Mouse (Mus musculus): ENCODE measurements around the gene Lysmd1.

The Lysmd1 gene

DNA sequence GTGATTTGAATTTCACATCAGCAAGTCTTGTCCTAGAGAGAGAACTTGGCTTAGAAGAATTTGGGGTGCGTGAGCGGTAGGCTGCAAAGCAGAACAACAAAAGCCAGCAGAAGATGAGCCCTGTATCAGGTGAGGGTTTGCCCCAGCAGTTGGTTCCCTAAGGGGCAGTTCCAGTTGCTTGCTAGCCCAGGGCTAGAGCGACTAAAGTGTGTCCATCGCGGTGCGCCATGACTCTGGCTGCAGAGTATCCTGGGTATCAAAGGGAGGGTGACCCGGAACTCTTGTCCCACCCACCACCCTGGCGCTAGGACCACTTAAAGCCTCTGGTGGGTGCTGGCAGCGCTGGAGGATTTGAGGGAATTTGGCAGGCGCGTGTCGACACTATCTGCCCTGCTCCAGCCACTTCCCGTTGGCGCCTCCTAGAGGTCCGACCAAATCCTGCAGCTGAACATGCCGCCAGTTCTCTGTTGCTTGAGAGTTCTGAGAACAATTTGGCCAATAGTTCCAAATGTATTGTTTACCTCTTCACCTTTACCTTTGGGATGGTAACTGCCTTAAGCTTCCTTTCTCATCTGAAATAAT lies 40.2 kb downstream of the Lysmd1 start:
- no peak for DNase-seq (ENCODE audit: low spot score)

DNA sequence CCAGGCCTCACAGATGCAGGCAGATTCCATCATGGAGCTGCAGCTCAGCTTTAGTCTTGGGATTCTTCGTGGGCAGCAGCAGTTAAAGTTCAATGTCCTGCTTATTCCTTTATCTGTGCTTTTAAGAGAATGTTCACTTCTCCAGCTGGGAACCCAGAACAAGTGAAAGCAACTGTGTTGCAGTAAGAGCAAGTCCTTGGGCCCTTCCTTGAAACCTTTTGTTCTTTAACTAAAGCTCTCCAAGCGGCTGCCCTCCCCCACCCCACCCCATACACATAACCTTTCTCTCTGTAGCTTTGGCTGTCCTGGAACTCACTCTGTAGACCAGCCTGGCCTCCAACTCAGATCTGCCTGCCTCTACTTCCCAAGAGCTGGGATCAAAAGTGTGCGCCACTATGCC lies 42.6 kb downstream of the Lysmd1 start:
- DNase-seq (ENCODE audit: low spot score) = no peak

- no peak for DNase-seq (ENCODE audit: low spot score)
These were observed 43.7 kb downstream of the Lysmd1 start for GRCm38 (mm10) chr3:95177583-95177982.

- DNase-seq (ENCODE audit: low spot score) = no peak
These were observed 45.1 kb downstream of the Lysmd1 start for GRCm38 (mm10) chr3:95178948-95179347.

DNA sequence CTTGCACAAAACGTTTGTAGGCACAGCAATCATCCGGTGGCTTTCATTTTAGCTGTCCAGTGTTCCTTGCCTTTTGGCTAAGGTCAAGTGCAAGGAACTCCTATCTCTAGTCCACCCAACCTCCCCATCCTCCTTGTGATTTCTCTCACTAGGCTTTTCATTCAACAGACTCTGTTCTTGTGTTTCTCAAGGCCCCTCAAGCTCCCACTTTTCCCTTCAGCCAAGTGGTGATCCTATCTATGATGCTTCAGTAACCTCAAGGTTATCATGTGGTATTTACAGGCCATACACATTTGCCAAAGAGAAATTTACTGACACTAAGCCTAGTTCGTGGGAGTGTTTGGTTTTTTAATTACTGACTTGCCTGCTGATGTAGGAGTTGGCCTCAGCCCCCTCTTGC lies 46.0 kb downstream of the Lysmd1 start:
- no peak for DNase-seq (ENCODE audit: low spot score)

DNA sequence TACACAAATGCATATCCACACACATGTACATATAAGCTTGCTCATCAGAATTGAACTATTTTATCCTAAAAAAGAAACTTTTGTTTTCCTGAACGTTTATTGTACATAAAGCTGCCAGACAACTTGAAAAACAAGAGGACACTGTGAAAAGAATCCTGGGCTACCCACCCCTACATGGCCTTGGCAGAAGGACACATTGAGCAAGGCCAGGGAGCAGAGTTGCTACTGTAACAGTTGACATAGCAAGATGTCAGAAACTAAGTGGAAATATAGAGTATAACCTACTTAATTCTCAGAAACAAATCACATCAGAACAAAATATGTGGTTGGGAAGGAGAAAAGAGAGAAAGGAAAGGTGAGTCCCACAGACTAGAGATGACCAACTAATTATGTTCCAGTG lies 48.0 kb downstream of the Lysmd1 start:
- no peak for DNase-seq (ENCODE audit: low spot score)

- DNase-seq (ENCODE audit: low spot score) = no peak
These were observed 51.1 kb downstream of the Lysmd1 start for GRCm38 (mm10) chr3:95184796-95185577.

- DNase-seq (ENCODE audit: low spot score) = no peak
These were observed 52.2 kb downstream of the Lysmd1 start for GRCm38 (mm10) chr3:95186100-95186499.

DNA sequence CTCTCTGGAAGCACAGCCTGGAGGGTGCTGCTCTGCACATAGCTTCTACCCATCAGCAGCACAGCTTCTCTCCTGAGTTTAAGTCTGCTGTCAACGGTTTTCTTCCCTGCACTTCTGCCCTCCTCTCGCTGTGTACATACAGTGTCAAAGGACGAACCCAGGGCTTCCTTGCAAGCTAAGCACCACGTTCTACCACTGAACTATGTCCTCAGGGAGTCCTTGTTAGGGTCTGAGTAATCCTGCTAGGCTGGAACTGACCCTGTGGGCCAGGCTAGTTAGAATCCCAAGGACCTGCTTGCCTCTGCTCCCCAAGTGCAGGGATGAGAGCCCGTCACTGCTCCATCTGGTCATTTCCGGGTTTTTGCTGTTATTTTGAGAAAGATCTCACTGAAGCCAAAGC lies 53.0 kb downstream of the Lysmd1 start:
- no peak for DNase-seq (ENCODE audit: low spot score)

Measured in adipocyte (in vitro differentiated cells).